Mouse (Mus musculus) embryonic stem cell, embryonic (primary cell): Measurements from ENCODE around the gene Eml4.

Experiments
- CTCF ChIA-PET, 4 experiments: fragments of 300-600 bp in 2 of 4; fragments of 350-600 bp in 2 of 4; sonication (Branson Sonifier 250); formaldehyde crosslinking; loops; one replicate each; lab custom pipeline; 2022; ENCODE audit warnings: inconsistent platforms in 2 of 4; lab: Charles Lee
- POLR2A ChIA-PET, 4 experiments: fragments of 300-600 bp in 2 of 4; fragments of 350-600 bp in 2 of 4; sonication (Branson Sonifier 250); formaldehyde crosslinking; loops; one replicate each; lab custom pipeline; 2022; ENCODE audit warnings: antibody characterized with exemption in 4 of 4, inconsistent platforms in 1 of 4; lab: Charles Lee

Gene Eml4

DNA sequence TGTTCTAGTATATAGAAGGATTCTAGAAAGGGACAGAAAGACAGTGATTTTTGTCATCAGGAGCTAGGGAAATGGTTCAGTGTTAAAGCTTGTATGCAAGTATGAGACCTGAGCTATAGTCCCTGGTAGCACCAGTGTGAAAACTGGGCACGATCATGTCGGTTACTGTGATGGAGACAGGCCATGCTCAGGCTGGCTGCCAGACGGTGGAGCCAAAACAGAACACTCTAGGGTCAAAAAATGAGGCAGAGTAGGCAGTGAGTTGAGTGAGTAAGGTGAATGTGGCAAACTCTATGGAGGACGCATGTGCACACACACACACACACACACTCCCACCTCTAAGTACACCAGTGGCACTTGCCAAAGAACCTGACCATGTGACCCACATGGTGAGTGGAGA lies 92.7 kb downstream of the Eml4 start:
- ChIA-PET CTCF (interaction anchor here in 1 of 4 experiments (0.9 kb wide), 1 partner anchor 13 kb away, joined by 4 read pairs; no protein-coding TSS in a partner anchor), POLR2A (interaction anchor here in 3 of 4 experiments (0.6 to 1.9 kb wide), 6 partner anchors 10 to 172 kb away, joined by 3 to 7 read pairs (median 4); no protein-coding TSS in a partner anchor)

DNA sequence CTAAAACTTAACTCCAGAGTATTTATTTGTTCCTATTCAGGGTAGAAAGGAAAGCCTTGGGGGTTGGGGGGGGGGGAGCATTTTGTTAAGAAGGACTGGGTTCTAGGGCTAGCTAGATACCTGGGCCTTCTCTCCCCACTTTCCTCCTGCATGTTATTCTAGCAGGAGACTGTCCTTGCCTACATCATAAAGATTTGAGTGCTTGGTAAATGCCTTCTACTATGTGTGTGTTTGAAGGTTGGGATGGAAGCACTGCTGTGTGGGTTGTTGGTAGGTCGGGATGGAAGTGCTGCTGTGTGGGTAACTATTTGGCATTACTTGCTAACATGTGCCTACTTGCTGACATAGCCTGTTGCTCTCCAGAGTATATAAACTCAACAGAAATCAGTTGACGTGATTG lies 98.9 kb downstream of the Eml4 start:
- ChIA-PET POLR2A (interaction anchor here in 1 of 4 experiments (0.6 to 0.7 kb wide), 2 partner anchors 9 to 16 kb away, joined by 3 read pairs; no protein-coding TSS in a partner anchor), CTCF (no interaction called here)

DNA sequence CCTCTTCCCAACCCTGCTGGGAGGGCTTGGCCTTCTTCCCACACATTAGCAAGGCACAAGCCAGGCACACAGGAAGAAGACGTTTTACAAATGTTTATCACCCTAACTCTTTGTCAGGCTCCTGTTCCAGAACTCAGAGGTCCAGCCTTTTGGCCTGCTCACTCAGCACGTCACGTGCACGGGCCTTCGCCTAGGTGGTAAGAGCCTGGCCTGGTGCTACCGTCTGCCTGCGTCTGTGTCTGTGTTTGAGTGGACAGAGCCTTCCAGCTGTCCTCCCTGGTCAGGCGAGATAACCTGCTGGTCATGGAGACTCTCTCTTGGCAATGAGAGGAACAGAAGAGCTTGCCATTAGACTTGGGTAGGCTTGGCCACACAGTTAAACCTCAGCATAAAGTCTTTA lies 100.6 kb downstream of the Eml4 start:
- POLR2A ChIA-PET, result interaction anchor here in 1 of 4 experiments (0.6 to 1.4 kb wide), 2 partner anchors 17 to 81 kb away, joined by 3 to 4 read pairs; no protein-coding TSS in a partner anchor
- CTCF ChIA-PET, result no interaction called here

DNA sequence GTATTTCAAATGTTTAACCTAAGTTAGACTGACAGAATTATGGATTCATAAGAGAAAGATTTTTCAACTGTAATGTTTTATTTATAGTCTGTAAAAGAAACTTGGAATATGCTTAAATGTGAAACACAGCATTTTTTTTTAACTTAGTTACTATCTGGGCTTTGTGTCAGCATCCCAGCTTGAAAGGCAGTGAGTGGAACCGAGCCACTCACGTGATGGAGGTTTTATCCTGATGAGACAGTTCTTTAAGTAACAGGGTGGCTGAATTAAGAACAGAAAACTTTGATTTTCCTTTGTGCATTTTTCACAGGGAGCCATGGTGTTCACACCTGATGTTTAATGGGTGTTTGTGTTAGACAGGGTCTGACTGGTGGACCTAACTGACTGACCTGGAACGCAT lies 101.1 kb downstream of the Eml4 start:
- ChIA-PET CTCF (no interaction called here), POLR2A (interaction anchor here in 1 of 4 experiments (1.4 kb wide), 1 partner anchor 17 kb away, joined by 4 read pairs; no protein-coding TSS in a partner anchor)

DNA sequence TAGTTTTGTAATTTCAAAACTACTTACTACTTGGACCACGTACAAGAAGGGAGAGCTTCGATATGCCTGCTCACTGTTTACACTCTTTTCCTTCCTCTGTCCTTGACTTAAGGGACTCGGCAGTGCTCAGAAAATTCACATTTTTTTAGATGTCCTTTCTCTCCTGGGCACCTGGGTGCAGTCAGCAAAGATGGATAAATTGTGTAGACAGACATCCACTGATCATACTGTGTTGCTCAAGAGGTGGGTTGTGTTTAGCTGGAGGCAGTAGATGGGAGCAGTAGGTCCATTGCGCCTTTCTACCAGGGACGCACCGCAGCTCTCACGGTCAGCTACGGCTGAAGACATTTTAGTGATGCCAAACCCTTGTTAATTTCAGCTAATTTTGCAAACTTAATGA lies 101.7 kb downstream of the Eml4 start:
- ChIA-PET CTCF (no interaction called here), POLR2A (interaction anchor here in 1 of 4 experiments (0.9 to 1.4 kb wide), 4 partner anchors 11 to 56 kb away, joined by 3 to 5 read pairs (median 4); no protein-coding TSS in a partner anchor)

DNA sequence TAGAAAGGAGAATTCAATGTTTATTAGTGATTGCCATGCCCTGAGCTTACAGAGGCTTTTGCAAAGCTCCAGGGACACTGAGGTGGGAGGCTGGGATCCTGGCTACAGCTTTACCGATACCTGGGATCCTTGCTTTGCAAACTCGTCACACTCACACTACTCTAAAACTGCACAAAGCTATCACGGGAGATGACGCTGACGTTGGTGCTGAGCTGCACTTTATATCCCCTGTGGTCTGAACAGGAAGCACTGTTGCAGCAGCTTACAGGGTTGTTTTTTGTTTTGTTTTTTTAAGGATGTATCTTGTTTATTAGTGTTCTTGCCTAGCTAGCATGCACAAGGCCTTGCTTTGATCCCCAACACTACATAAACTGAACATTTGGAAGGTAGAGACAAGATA lies 102.9 kb downstream of the Eml4 start:
- ChIA-PET POLR2A (interaction anchor here in 1 of 4 experiments (0.9 to 1.3 kb wide), 3 partner anchors 9 to 14 kb away, joined by 3 to 4 read pairs (median 3); no protein-coding TSS in a partner anchor), CTCF (interaction anchor here in 1 of 4 experiments (0.6 kb wide), 1 partner anchor 146 kb away, joined by 3 read pairs; no protein-coding TSS in a partner anchor)

DNA sequence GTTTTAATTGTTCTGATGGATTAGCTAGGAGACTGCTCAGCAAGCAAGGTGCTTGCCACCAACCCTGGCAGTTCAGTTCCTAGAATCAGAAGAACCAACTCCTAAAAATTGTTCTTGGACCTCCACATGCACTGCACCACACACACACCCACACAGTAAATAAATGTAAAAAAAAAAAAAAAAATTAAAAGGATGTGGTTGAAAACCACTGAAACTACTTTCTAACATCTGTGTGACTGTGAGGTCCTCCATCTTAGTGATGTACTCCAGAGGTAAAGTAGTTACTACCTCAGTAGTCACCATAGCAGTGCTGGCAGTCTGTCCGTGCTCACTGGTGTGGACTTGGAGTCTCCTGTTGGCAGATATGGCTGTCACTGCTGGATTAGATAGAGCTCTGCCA lies 106.5 kb downstream of the Eml4 start:
- CTCF ChIA-PET, result interaction anchor here in 1 of 4 experiments (0.6 kb wide), 1 partner anchor 26 kb away, joined by 7 read pairs; no protein-coding TSS in a partner anchor
- POLR2A ChIA-PET, result interaction anchor here in 3 of 4 experiments (0.6 to 4.9 kb wide), 5 partner anchors 9 to 41 kb away, joined by 3 to 27 read pairs (median 4); no protein-coding TSS in a partner anchor

DNA sequence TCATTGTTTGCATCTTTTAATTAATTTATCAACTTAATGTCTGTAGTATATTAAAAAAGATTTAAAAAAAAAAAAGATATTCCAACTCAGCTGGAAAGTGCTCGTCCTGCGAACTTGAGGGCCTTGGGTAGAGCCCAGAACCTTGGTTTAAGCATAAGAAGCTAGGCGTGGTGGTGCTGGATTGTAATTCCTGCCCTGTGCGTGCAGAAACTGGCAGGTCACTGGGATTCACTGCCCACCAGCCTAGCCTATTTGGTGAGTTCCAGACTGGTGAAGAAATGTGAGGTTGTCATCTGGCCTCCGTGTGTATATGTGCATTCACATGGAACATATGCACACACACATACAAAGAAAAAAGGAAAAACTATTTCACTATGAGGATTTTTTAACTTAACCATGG lies 115.2 kb downstream of the Eml4 start:
- POLR2A ChIA-PET, result interaction anchor here in 1 of 4 experiments (0.9 to 5.0 kb wide), 6 partner anchors 12 to 60 kb away, joined by 3 to 23 read pairs (median 4); no protein-coding TSS in a partner anchor

DNA sequence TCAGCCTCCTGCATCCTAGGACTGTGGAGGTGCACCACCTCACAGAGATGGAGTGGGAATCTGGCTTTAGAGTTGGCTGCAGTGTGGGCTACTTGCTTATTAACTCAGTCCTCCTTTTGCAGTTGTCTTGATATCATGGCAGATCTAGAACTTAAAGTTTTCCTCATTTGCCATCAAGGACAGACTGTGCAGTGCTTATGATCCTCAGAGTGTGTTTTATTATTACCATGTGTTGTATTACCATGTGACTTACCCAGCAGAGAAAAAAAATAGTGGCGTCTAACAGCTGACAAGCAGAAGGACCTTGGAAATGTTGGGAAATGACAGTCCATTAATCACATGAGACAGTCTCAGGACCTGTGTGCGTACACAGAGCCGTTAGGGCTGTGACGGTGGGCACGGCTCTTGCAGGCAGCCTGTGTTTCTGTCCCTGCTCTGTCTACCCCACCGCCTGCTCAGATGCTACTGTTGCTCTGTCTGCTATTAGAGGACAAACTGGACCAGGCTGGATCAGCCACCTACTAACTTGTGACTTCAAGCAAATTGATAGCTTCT lies 116.0 kb downstream of the Eml4 start:
- ChIA-PET CTCF (interaction anchor here in 1 of 4 experiments (1.0 kb wide), 1 partner anchor 145 kb away, joined by 3 read pairs; no protein-coding TSS in a partner anchor), POLR2A (interaction anchor here in 3 of 4 experiments (0.6 to 5.0 kb wide), 20 partner anchors 8 to 1518 kb away, joined by 3 to 23 read pairs (median 4); no protein-coding TSS in a partner anchor)

More for the DNA sequence above, 115.2 kb downstream of the Eml4 start:
- CTCF ChIA-PET, result no interaction called here

DNA sequence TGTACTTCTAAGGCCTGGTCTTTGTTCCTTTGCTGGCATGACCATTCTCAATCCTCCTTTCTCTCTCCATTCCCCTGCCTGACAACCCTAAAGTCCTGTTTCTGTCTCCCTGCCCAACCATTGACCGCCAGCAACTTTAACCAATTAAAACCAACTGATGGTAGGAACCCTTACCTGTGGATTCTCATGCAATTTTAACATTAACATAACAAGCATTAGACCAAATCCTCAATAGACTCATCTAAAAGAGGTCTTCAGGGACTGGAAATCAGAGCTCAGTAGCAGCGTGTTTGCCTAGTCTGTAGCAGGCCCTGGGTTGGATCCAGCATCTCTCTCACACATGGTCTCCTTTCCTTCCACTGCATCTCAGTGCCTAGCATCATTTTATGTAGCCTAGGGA lies 118.9 kb downstream of the Eml4 start:
- ChIA-PET CTCF (no interaction called here), POLR2A (interaction anchor here in 3 of 4 experiments (0.8 to 5.0 kb wide), 15 partner anchors 8 to 327 kb away, joined by 3 to 27 read pairs (median 4); no protein-coding TSS in a partner anchor)

DNA sequence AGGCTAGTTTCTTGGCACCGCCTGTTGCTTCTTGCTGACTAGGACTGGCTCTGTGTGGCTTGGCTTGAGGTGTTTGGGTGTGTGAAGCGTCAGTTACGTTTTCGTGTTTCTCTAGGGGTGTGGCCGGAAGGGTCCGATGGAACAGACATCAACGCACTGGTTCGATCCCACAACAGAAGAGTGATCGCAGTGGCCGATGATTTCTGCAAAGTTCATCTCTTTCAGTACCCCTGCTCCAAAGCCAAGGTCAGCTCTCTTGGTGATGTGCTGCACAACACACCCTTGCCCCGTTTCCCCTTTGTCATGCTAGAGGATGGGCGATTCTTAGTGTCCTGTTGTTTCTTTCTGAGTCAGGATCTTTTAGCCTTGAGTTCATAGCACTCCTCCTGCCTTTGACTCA lies 126.4 kb downstream of the Eml4 start:
- CTCF ChIA-PET, result interaction anchor here in 3 of 4 experiments (0.6 to 0.9 kb wide), 3 partner anchors 100 to 135 kb away, joined by 3 read pairs; no protein-coding TSS in a partner anchor
- POLR2A ChIA-PET, result interaction anchor here (0.5 to 3.0 kb wide), 27 partner anchors 7 to 1483 kb away, joined by 3 to 23 read pairs (median 5); no protein-coding TSS in a partner anchor

DNA sequence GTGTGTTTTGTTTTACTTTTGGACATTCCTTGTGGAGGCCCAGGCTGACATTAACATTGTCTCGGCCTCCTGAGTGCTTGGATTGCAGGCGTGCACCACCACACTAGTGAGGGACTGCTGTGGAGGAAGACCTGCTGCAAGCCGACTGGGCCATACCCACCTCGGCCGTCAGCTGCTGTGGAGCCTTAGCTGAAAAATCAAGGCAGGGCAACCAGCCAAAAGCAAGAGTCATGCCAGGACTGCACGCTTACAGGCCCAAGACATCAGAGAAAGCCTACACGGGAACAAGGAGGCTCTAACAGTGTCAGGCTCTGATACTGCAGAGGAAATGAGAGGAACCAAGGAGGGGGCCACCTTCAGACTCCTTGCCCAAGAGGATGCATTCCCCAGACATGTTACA lies 130.8 kb downstream of the Eml4 start:
- CTCF ChIA-PET, result interaction anchor here in 1 of 4 experiments (1.2 kb wide), 1 partner anchor 40 kb away, joined by 3 read pairs; no protein-coding TSS in a partner anchor
- POLR2A ChIA-PET, result interaction anchor here in 1 of 4 experiments (1.2 kb wide), 1 partner anchor 17 kb away, joined by 3 read pairs; no protein-coding TSS in a partner anchor

DNA sequence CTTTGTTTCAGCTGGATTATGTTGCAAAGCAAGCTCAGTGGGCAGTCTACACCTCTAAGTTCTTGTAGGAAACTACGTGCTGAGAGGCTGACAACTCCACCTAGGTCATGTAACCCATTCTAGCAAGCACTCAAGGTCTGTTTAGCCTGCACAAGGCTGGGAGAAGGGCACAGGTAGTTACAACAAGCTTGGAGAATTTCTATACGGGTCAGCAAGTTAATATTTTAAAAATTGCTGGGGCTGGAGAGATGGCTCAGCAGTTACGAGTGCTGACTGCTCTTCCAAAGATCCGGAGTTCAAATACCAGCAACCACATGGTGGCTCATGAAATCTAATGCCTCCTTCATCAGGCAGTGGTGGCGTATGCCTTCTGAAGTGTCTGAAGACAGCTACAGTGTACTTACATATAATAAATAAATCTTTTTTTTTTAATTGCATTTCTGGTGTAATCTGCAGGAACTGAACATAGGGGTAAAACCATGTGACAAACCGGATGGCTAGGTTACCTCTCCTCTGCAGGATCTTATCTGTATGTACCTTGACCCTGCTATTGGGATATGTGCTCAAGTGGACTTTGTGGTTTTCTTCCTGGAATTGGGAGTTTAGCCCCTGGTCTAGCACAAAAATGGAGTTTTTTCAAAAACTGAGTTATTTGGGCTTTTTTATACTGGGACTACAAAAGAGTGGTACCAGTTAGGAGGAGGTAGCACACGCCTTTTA lies 132.2 kb downstream of the Eml4 start:
- CTCF ChIA-PET, result no interaction called here
- POLR2A ChIA-PET, result interaction anchor here in 3 of 4 experiments (0.5 to 1.7 kb wide), 10 partner anchors 11 to 261 kb away, joined by 3 to 5 read pairs (median 3); no protein-coding TSS in a partner anchor

DNA sequence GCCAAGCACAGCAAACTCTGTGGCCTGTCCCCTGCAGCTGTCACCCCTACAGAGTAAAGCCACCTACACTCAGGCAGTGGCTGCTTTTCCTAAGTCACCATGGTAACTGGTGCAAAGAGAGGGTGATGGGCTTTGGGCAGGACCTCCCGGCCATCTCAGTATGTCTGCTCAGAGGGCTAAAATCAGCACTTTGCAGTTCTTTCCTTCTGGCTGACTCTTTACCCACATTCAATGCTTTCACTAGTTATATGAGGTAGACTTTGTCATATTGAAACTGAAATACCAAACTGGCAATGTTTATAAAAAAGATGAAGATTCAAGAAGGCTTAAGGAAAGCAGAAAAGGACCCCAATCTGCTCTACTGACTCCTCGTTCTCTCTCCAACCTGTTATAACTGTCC lies 133.1 kb downstream of the Eml4 start:
- ChIA-PET CTCF (no interaction called here), POLR2A (interaction anchor here in 2 of 4 experiments (0.6 to 1.7 kb wide), 2 partner anchors 16 to 39 kb away, joined by 4 to 5 read pairs; no protein-coding TSS in a partner anchor)

DNA sequence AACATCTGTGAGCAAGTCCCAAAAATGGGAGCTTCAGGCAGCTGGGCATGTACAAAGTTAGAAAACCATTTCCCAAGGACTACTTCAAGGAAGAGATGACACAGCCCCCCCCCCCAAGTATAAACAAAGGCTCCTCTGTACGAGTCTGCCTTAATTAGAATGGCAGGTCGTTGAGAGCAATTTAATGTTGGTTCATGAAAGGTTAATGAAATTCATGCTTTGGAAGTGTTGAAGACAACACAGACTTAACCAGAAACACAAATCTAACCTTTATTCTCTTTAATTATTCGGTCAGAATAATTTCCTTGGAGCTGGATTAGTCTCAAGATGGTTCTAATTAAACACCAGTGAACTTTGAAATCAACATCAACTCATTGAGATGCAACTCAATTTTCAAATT lies 137.0 kb downstream of the Eml4 start:
- POLR2A ChIA-PET, result interaction anchor here in 2 of 4 experiments (0.6 to 3.1 kb wide), 5 partner anchors 10 to 136 kb away, joined by 3 to 10 read pairs (median 10); no protein-coding TSS in a partner anchor

DNA sequence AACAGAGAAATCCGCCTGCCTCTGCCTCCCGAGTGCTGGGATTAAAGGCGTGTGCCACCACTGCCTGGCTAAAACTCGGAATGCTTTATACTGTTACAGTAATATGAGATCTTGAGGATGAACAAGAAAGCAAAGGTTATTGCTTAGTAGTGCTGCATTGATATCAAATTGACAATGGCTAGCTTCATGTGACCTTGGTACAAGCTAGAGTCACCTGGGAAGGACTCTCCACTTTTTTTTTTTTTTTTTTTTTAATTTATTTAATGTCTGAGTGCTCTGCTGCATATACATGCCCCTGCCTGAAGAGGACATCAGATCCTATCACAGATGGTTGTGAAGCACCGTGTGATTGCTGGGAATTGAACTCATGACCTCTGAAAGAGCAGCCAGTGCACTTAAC lies 148.2 kb downstream of the Eml4 start:
- CTCF ChIA-PET, result interaction anchor here in 3 of 4 experiments (0.6 to 1.2 kb wide), 3 partner anchors 78 to 203 kb away, joined by 3 to 5 read pairs (median 4); no protein-coding TSS in a partner anchor

More for the DNA sequence above, 137.0 kb downstream of the Eml4 start:
- CTCF ChIA-PET, result interaction anchor here in 2 of 4 experiments (0.5 to 0.7 kb wide), 2 partner anchors 90 to 324 kb away, joined by 4 to 14 read pairs; no protein-coding TSS in a partner anchor

DNA sequence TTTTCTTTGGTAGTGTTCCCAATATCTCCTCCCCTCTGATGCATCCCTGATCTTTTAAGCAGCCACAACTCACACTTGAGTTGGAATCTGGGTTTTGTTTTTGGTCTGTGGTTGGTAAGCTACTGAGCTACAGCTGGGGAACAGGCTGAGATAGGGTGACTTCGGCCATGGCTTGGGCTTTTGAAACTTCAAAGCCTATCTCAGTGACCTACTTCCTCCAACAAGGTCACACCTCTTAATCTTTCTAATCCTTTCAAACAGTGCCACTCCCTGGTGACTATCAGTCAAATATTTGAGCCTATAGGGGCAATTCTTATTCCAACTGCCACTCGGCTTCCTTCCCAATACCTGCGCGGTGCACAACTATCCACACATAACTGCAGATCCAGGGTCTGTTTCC lies 149.0 kb downstream of the Eml4 start:
- ChIA-PET POLR2A (interaction anchor here in 3 of 4 experiments (0.8 to 3.4 kb wide), 8 partner anchors 9 to 1121 kb away, joined by 3 to 17 read pairs (median 3); no protein-coding TSS in a partner anchor), CTCF (interaction anchor here in 1 of 4 experiments (0.6 kb wide), 1 partner anchor 18 kb away, joined by 3 read pairs; no protein-coding TSS in a partner anchor)

More for the DNA sequence above, 148.2 kb downstream of the Eml4 start:
- POLR2A ChIA-PET, result interaction anchor here (0.6 to 3.4 kb wide), 18 partner anchors 8 to 1120 kb away, joined by 3 to 17 read pairs (median 3); no protein-coding TSS in a partner anchor

DNA sequence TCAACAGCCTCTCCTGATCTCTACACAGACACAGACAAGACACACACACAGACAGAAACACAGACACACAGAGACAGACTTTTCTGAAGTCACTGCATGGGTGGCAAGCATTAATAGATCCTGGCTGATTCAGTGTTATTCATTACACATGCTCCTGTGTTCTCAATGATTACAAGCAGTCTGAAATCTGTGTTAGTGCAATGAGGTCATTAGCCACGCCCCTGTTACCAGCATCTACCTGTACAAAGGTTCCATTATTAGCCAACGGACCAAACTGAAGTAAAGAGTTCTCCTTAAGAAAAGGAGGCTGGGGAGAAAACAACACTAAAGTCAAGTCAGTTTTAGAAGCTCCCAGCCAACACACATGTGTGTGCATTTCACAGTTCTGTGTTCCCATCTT lies 153.0 kb downstream of the Eml4 start:
- ChIA-PET POLR2A (interaction anchor here in 3 of 4 experiments (0.6 to 6.2 kb wide), 10 partner anchors 10 to 741 kb away, joined by 3 to 35 read pairs (median 4); no protein-coding TSS in a partner anchor), CTCF (no interaction called here)
